Mouse (Mus musculus) MEL-GATA-1-ER (cell line): ENCODE results near the gene Hdac7.
A peak's percentile ranks its signal among the peaks of the same experiment; 100 is the strongest.
"Not testable (repeated sequence)": the region's sequence is repeated elsewhere in the genome, so short reads cannot be mapped to it uniquely, and the experiment has no call there.

Experiments
- DNase-seq: peaks from one replicate; pipeline ENCODE4 v3.0.0-alpha.2; 2012; ENCODE audit warnings: low read depth; ENCODE audit errors: extremely low read depth

Hdac7 gene

GRCm38 (mm10) chr15:97844037-97845034, at the start of gene Hdac7:
Gene Hdac7, minus strand, starts transcription at chr15:97844502.
- DNase-seq: peak; percentile 96

GRCm38 (mm10) chr15:97892506-97892905, 48.2 kb upstream of the Hdac7 start:
- DNase-seq: no peak

GRCm38 (mm10) chr15:97890450-97890849, 46.1 kb upstream of the Hdac7 start:
- no peak for DNase-seq

GRCm38 (mm10) chr15:97890017-97890416, 45.7 kb upstream of the Hdac7 start:
- DNase-seq: no peak

- no peak for DNase-seq
Observed at GRCm38 (mm10) chr15:97887541-97888016, 43.3 kb upstream of the Hdac7 start.

- DNase-seq: no peak
Observed at GRCm38 (mm10) chr15:97881423-97881822, 37.1 kb upstream of the Hdac7 start.

- no peak for DNase-seq
Observed at GRCm38 (mm10) chr15:97880441-97880840, 36.1 kb upstream of the Hdac7 start.

- no peak for DNase-seq
Observed at GRCm38 (mm10) chr15:97878696-97879328, 34.5 kb upstream of the Hdac7 start.

GRCm38 (mm10) chr15:97875784-97876183, 31.5 kb upstream of the Hdac7 start:
- no peak for DNase-seq

- DNase-seq: no peak
Observed at GRCm38 (mm10) chr15:97873717-97874116, 29.4 kb upstream of the Hdac7 start.

- DNase-seq: no peak
Observed at GRCm38 (mm10) chr15:97872161-97872560, 27.9 kb upstream of the Hdac7 start.

GRCm38 (mm10) chr15:97871055-97872030, 27.0 kb upstream of the Hdac7 start:
- DNase-seq: no peak

GRCm38 (mm10) chr15:97870116-97870515, 25.8 kb upstream of the Hdac7 start:
- DNase-seq: not testable (repeated sequence)

GRCm38 (mm10) chr15:97868985-97869384, 24.7 kb upstream of the Hdac7 start:
- peak; percentile 93 for DNase-seq

GRCm38 (mm10) chr15:97865988-97866387, 21.7 kb upstream of the Hdac7 start:
- no peak for DNase-seq

GRCm38 (mm10) chr15:97865175-97865574, 20.9 kb upstream of the Hdac7 start:
- DNase-seq: peak; percentile 64

GRCm38 (mm10) chr15:97864361-97865045, 20.2 kb upstream of the Hdac7 start:
- DNase-seq: no peak

- DNase-seq: no peak
Observed at GRCm38 (mm10) chr15:97863494-97863881, 19.2 kb upstream of the Hdac7 start.

GRCm38 (mm10) chr15:97862881-97863493, 18.7 kb upstream of the Hdac7 start:
- no peak for DNase-seq

GRCm38 (mm10) chr15:97860353-97860752, 16.1 kb upstream of the Hdac7 start:
- DNase-seq: no peak
